Comparison of ENCODE assay signal across 21 mouse cellular contexts in the genomic region with DNA sequence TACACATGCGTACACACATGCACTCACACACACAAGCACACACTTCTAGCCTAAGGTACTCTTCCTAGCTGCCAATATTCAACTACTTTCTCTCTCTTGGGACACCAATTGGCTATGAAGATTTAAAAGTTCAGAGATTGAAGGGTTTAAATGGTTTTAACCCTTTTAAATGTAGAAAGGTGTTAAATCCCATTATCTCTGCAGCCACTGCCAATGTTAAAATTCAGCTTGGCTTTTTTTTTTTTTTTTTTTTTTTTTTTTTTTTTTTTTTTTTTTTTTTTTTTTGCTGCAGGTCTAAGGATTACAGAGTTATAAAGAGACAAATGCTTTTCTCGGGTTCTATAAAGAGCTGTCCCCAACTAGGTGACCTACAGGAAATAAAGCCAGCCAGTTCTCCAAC.
"Had no signal": no experiment of that assay in that cellular context is flagged by ENCODE, and none has a peak within 500 bp of the region (broad histone marks: within the 10 kb centered on the region; RNA-seq: fewer than 3 reads in every experiment).

No protein-coding gene starts in this region.

- H3K36me3 ChIP-seq: limb, embryonic 12.5 days; limb, embryonic 15.5 days; lung, embryonic 15.5 days; midbrain, embryonic 12.5 days had no signal

- DNase-seq: kidney, adult 18-20 months; kidney, adult 9 months; kidney, postnatal 14 days; kidney, postnatal 4 days; left cerebral cortex, postnatal 4 days; liver, postnatal 0 days; lung, postnatal 10 days; lung, postnatal 36 days; right cerebral cortex, adult 18-20 months; right cerebral cortex, postnatal 14 days; right cerebral cortex, postnatal 4 days; thymus, adult 2 months; thymus, postnatal 25 days had no signal

- H3K4me2 ChIP-seq: limb, embryonic 12.5 days; limb, embryonic 15.5 days; liver, embryonic 11.5 days; lung, embryonic 15.5 days; midbrain, embryonic 12.5 days had no signal

- ATAC-seq: liver, postnatal 0 days had no signal

- H3K4me3 ChIP-seq: limb, embryonic 12.5 days; limb, embryonic 15.5 days; lung, embryonic 15.5 days; megakaryocyte, embryonic 14.5 days; midbrain, embryonic 12.5 days had no signal

- H3K27ac ChIP-seq: limb, embryonic 12.5 days; limb, embryonic 15.5 days; liver, embryonic 14.5 days; lung, embryonic 15.5 days; midbrain, embryonic 12.5 days; stomach, postnatal 0 days had no signal

- H3K9ac ChIP-seq: limb, embryonic 12.5 days; limb, embryonic 15.5 days; liver, embryonic 14.5 days; liver, postnatal 0 days; lung, embryonic 15.5 days; midbrain, embryonic 12.5 days had no signal

- H3K9me3 ChIP-seq: limb, embryonic 12.5 days; limb, embryonic 15.5 days; lung, embryonic 15.5 days; midbrain, embryonic 12.5 days had no signal

- H3K27me3 ChIP-seq: limb, embryonic 12.5 days; limb, embryonic 15.5 days; lung, embryonic 15.5 days; megakaryocyte, embryonic 14.5 days; midbrain, embryonic 12.5 days had no signal
